Mouse (Mus musculus): ENCODE results near the gene Gm20219. TPM values are rescaled to one million over a fixed set of nuclear protein-coding genes. Genes with fewer than 3 reads are reported as not detected.
A peak's percentile ranks its signal among the peaks of the same experiment; 100 is the strongest.

Gm20219 gene
- 0.35 and 0.40 TPM in 2 replicates for polyA plus RNA-seq (2016; fragmentation: Nextera tagmentation; extraction: Ambion mirVana)

DNA sequence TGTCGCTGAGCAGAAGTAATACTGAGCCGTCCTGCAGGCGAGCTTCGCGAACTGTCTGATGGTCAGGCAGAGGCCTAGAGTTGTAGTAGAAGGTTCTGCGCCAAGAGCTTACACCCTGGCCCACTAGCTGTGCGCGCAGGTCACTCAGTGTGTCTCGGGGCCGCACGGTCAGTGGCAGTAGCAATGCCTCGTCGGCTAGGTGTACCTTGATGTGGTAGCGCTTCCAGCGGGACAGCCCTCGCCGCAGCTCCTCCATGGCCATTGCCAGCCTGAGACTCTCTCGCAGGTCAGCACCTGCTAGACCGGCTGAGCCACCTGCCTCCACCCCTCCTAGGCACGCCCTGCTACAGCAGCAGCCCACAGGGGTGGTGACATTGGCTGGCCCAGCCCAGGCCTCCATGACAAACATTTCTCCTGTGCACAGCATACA lies at the start of gene Gm20219:
Gene Gm20219 (minus strand): TSS at position 266 of the 430 bp plus-strand sequence.
- H3K4me2 ChIP-seq = no peak within 1 kb of the TSS
- peaks cover 4% of the 10 kb centered on the region; the same call in 1 of the 2 replicates for H3K27me3 ChIP-seq (replicated peaks)
- no peak within 1 kb of the TSS for H3K9ac ChIP-seq
- no peak within 1 kb of the TSS for H3K4me3 ChIP-seq
- H3K4me1 ChIP-seq (replicated peaks) = no peaks in the 10 kb centered on the region
- H3K27ac ChIP-seq (ENCODE audit: poor library complexity, severe bottlenecking) = no peak within 1 kb of the TSS
- no peaks in the 10 kb centered on the region for H3K9me3 ChIP-seq (replicated peaks)
- no peak for ATAC-seq (ENCODE audit: insufficient number of reproducible peaks, low FRiP score)
- WGBS = 70% methylated on average over 20 of the region's 20 CpGs
- H3K36me3 ChIP-seq = no peaks in the 10 kb centered on the region

DNA sequence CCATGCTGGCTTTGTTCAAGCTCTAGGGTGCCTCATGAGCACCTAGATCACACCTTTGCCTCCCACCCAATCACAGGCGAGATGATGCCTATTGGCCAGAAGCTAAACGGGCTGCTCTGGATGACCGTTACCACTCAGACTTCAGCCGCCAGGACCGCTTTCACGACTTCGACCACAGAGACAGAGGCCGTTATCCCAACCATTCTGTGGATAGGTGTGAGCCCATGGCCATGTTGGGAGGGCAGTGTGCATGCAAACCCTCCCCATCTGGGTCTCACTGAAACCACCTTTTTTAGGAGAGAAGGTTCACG lies 49.8 kb upstream of the Gm20219 start:
- Histone ChIP-seq H3K27ac (ENCODE audit: poor library complexity, severe bottlenecking) (no peak overlapping the region), H3K4me1 (replicated peaks) (peaks cover 14% of the 10 kb centered on the region), H3K36me3 (peaks cover 88% of the 10 kb centered on the region), H3K4me2 (no peak overlapping the region), H3K27me3 (replicated peaks) (no peaks in the 10 kb centered on the region), H3K9ac (no peak overlapping the region), H3K4me3 (no peak overlapping the region), H3K9me3 (replicated peaks) (no peaks in the 10 kb centered on the region)
- ATAC-seq (ENCODE audit: insufficient number of reproducible peaks, low FRiP score) = no peak
- 89% methylated on average over 9 of the region's 9 CpGs for WGBS

DNA sequence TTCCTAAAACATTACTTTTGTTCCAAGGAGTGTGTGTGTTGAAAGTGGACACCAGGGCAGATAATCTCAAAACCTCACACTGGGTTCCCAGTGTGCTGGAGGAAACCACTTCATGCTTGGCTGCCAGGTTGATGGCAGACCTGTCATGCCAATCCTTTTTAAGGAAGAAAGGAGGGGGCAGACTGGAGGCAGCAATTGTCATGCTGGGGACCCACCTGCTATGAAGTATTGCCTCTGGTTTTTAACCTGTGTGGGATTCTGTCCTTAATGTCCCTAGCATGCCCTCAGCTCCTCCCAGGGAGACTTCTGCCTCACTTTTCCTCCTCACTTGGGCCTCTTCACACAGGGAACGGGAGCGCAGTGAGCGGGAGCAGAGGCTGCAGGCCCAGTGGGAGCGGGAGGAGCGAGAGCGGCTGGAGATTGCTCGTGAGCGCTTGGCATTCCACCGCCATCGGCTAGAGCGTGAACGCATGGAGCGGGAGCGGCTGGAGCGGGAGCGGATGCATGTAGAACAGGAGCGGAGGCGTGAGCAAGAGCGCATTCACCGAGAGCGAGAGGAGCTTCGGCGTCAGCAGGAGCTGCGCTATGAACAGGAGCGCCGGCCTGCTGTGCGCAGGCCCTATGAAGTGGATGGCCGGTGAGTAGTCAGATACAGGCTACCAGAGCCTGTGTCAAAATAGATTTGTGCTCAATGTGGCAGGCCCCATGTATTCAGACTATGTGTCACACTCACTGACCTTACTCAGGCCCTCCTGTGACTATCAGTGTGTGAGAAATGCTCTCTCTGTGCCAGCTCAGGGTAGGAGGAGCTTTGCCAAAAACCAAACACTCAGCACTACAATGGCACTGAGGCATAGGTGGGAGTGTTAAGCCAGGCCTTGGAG lies 49.2 kb upstream of the Gm20219 start:
- H3K27ac ChIP-seq (ENCODE audit: poor library complexity, severe bottlenecking) = no peak overlapping the region
- WGBS = 93% methylated on average over 28 of the region's 28 CpGs
- H3K9ac ChIP-seq = no peak overlapping the region
- H3K4me3 ChIP-seq = no peak overlapping the region
- no peaks in the 10 kb centered on the region for H3K27me3 ChIP-seq (replicated peaks)
- ATAC-seq (ENCODE audit: insufficient number of reproducible peaks, low FRiP score) = no peak
- peaks cover 88% of the 10 kb centered on the region for H3K36me3 ChIP-seq
- no peaks in the 10 kb centered on the region for H3K9me3 ChIP-seq (replicated peaks)
- no peak overlapping the region for H3K4me2 ChIP-seq
- peaks cover 8% of the 10 kb centered on the region for H3K4me1 ChIP-seq (replicated peaks)

DNA sequence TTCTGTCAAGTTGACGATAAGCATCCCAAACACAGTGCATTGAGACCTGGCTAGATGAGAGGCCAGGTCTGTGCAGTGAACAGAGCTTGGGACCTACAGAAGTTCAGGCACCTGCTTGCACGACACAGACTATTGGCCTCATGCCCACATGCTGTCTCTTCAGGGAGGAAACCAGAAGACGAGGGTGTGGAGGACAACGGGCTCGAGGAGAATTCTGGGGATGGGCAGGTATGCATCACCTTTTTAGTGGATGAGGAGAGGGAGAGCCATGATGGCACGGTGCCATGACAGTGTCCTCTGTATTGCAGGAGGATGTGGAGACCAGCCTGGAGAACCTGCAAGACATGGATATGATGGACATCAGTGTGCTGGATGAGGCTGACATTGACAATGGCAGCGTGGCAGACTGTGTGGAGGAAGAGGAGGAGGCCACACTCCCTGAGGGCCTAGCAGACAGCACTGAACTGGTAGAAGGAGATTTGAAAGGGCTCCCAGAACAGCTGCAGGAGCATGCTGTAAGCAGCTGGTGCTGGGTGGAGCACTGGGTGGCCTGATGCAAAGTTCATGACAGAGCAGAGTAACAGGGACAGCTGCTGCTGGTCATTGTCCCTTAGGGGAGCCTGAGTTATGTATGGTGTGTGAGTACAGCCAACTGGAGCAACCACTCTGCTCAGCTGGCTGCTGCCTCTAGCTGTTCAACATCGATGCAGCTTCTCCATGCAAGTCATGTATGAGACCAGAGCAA lies 39.5 kb upstream of the Gm20219 start:
- Histone ChIP-seq H3K36me3 (peaks cover 96% of the 10 kb centered on the region), H3K4me3 (no peak overlapping the region), H3K27ac (ENCODE audit: poor library complexity, severe bottlenecking) (no peak overlapping the region), H3K9ac (no peak overlapping the region), H3K4me2 (no peak overlapping the region), H3K4me1 (replicated peaks) (0 out of 2 replicates have a peak, but pooled peaks cover 4% of the 10 kb centered on the region), H3K27me3 (replicated peaks) (no peaks in the 10 kb centered on the region), H3K9me3 (replicated peaks) (no peaks in the 10 kb centered on the region)
- 88% methylated on average over 8 of the region's 8 CpGs for WGBS
- no peak for ATAC-seq (ENCODE audit: insufficient number of reproducible peaks, low FRiP score)

DNA sequence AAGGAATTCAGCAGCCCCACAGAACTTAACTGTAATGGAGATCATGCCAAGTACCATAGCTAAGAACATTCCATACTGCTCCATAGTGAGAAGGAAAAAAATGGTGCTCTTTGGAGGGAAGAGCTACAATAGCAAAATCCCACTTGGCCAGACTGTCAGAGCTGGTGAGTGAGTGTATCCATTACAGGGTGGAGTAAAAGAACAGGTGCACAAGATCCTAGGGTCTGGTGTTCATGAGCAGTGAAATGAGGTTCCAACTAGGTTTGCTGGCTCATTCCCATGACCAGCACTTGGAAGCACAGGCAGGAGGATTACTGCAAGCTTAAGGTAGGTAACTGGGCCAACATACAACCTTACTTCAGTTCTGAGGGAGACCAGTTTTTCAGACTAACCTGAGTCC lies 38.4 kb upstream of the Gm20219 start:
- no peak overlapping the region for H3K4me3 ChIP-seq
- H3K9ac ChIP-seq = no peak overlapping the region
- H3K4me1 ChIP-seq (replicated peaks) = peaks cover 12% of the 10 kb centered on the region; the same call in 1 of the 2 replicates
- no peaks in the 10 kb centered on the region for H3K9me3 ChIP-seq (replicated peaks)
- no peaks in the 10 kb centered on the region for H3K27me3 ChIP-seq (replicated peaks)
- no peak for ATAC-seq (ENCODE audit: insufficient number of reproducible peaks, low FRiP score)
- H3K27ac ChIP-seq (ENCODE audit: poor library complexity, severe bottlenecking) = no peak overlapping the region
- peaks cover 99% of the 10 kb centered on the region for H3K36me3 ChIP-seq
- no peak overlapping the region for H3K4me2 ChIP-seq

DNA sequence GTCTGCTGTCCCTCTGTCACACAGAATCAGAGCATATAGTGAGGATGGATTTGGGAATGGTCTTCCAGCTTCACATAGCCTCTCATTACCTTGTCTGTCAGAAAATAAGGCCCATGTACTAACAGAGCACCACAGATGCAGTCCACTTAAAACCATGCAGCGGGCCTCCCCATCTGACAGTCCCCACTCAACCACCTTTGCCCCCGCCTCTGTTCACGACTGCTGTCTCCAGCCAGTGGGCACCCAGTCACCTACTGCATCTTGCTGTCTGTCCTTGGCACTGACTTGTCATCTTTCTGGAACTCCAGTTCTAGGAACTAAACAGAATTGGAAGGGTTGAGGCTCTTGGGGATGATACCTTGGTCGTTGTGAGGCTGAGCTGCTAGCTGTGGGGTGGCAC lies 34.7 kb upstream of the Gm20219 start:
- H3K27me3 ChIP-seq (replicated peaks) = no peaks in the 10 kb centered on the region
- 87% methylated on average over 4 of the region's 4 CpGs for WGBS

DNA sequence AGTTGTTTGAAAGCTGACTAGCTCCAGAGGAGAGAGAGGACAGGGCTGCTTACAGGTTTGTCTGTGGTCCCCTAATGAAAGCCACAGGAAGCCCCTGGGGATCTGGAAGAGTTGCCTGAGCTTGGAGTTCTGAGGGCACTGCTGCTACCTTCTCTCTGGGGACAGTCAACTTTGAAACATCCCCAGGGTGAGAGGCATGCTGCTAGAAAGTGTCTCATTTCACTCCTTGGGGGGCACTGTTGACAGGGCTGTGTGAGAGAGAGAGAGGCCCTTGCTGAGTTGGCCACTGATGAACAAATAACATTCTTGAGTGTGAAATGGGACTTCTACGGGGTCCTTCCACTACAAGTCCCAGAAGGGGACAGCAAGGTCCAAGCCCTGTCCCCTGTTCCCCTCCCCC lies 33.6 kb upstream of the Gm20219 start:
- Histone ChIP-seq H3K36me3 (peaks cover 66% of the 10 kb centered on the region), H3K27me3 (replicated peaks) (no peaks in the 10 kb centered on the region), H3K27ac (ENCODE audit: poor library complexity, severe bottlenecking) (no peak overlapping the region), H3K4me1 (replicated peaks) (peaks cover 38% of the 10 kb centered on the region), H3K9me3 (replicated peaks) (no peaks in the 10 kb centered on the region), H3K4me3 (no peak overlapping the region), H3K9ac (peak overlapping the region; percentile 59; the same call in 1 of the 2 replicates), H3K4me2 (no peak overlapping the region)
- WGBS = 79% methylated on average over 1 of the region's 1 CpGs
- ATAC-seq (ENCODE audit: insufficient number of reproducible peaks, low FRiP score) = no peak

More for the DNA sequence above, 34.7 kb upstream of the Gm20219 start:
- peaks cover 78% of the 10 kb centered on the region for H3K36me3 ChIP-seq
- no peak for ATAC-seq (ENCODE audit: insufficient number of reproducible peaks, low FRiP score)
- H3K9ac ChIP-seq = no peak overlapping the region
- H3K4me1 ChIP-seq (replicated peaks) = peaks cover 30% of the 10 kb centered on the region
- no peak overlapping the region for H3K4me3 ChIP-seq
- no peak overlapping the region for H3K4me2 ChIP-seq
- H3K27ac ChIP-seq (ENCODE audit: poor library complexity, severe bottlenecking) = no peak overlapping the region
- no peaks in the 10 kb centered on the region for H3K9me3 ChIP-seq (replicated peaks)

DNA sequence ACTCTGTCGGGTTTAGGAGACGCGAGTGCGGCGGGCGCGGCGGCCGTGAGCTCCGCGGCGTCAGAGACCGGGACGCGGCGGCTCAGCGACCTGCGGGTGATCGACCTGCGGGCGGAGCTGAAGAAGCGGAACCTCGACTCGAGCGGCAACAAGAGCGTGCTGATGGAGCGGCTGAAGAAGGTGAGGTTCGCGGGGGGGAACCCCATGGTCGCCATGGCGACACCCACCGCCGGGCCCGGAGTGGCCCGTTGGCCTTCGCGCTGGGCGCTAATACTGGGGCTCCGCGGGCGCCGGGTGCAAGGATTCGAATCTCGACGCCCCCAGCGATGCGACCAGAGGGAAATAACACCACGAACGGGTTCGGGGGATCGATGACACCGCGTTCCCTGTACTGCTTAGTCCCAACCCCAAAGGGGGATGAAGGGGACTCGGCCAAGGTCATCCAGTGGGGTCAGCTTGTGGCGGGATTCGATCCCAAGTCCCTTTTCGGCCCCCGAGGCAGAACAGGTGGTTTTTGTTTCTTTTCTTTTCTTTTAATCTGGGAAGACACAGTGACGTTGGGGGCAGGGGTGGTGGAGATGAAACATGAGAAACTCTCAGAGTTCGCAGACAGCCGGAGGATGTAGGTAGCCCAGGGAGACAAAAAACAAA lies 31.1 kb upstream of the Gm20219 start:
- no peaks in the 10 kb centered on the region for H3K27me3 ChIP-seq (replicated peaks)
- H3K27ac ChIP-seq (ENCODE audit: poor library complexity, severe bottlenecking) = peak overlapping the region; percentile 97
- peak overlapping the region; percentile 88 for H3K4me3 ChIP-seq
- peaks cover 66% of the 10 kb centered on the region for H3K36me3 ChIP-seq
- peak overlapping the region; percentile 90 for H3K9ac ChIP-seq
- H3K9me3 ChIP-seq (replicated peaks) = no peaks in the 10 kb centered on the region
- H3K4me1 ChIP-seq (replicated peaks) = peaks cover 53% of the 10 kb centered on the region
- 0 out of 2 replicates have a peak, but pooled peaks have one; percentile 24 for ATAC-seq (ENCODE audit: insufficient number of reproducible peaks, low FRiP score)
- WGBS = under 1% methylated on average over 61 of the region's 61 CpGs
- H3K4me2 ChIP-seq = peak overlapping the region; percentile 84

DNA sequence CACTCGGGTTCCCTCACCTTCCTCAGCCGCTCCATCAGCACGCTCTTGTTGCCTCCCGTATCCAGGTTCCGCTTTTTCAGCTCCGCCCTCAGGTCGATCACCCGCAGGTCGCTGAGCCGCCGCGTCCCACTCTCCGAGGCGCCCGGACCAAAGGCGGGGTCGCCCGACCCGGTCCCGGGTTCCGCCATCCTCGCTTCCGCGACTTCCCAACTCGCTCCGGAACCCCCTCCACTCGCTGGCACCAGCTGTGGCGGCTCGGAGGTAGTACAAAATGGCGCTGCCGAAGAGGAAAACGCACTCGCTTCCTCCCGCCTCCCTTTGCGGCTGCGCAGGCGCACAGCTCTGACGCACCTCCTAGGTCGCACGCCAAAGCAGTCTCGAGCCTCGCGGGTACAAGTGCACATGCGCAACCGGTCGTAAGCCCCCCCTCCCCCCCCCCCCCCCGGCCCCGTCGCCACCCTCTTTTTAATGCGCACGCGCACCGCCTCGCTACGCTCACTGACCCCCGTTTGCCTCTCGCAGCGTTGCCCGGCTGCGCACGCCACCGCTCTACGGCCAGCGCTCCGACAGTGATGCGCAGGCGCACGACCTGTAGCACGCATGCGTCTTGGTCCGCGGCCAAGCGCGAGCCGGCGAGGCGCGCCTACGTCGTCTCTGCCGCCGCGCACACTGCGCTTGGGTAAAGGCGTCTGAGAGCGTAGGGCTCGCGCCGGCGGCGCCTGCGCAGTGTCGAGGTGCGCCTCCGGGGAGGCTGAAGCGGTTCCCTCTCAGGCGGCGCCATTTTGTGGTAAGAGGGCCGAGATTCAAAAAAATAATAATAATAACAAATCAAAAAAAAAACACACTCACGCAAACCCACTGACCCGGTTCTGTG lies 30.3 kb upstream of the Gm20219 start, which contains the start of the genes Safb2 and Safb:
Gene Safb2 (minus strand): TSS at position 329 of the 874 bp plus-strand sequence.
Gene Safb (plus strand): TSS at position 569 of the 874 bp plus-strand sequence.
- Histone ChIP-seq H3K4me3 (peak within 1 kb of the TSS; percentile 88), H3K27ac (ENCODE audit: poor library complexity, severe bottlenecking) (peak within 1 kb of the TSS; percentile 97), H3K27me3 (replicated peaks) (no peaks in the 10 kb centered on the region), H3K4me1 (replicated peaks) (peaks cover 53% of the 10 kb centered on the region), H3K4me2 (peak within 1 kb of the TSS; percentile 84), H3K9ac (peak within 1 kb of the TSS; percentile 92), H3K36me3 (peaks cover 66% of the 10 kb centered on the region), H3K9me3 (replicated peaks) (no peaks in the 10 kb centered on the region)
- WGBS = 0% methylated on average over 86 of the region's 101 CpGs
- peak; percentile 95 for ATAC-seq (ENCODE audit: insufficient number of reproducible peaks, low FRiP score)

DNA sequence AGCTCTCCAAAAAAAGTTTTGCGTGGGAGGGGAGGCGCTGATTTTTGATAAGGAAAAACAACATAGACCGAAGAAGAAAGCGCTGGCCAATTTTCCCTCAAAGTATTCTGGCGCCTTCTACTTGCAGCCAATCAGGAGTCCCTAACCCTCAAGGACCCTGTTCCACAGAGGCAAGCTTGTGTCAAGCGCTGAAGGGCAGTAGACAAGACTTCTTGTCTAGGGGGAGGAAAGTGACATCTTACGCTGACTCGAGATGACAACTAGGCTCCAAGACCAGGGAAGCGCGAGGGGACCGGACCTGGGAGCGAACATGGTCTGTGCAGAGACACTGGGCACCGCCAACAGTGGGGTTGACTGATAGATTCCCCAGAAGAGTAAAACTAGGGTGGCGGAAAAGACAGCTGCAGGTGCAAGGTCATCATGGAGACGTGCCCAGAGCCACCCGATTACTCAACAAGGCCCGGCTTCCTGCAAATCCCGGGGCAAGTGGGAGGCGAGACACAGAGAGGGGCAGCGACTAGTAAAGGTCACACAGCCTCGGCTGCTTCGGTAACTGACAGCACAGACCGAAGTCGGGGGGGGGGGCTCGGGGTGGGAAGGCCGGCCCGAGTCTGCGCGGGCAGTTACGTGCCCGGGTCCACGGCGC lies 29.5 kb upstream of the Gm20219 start:
- peak overlapping the region; percentile 92 for H3K9ac ChIP-seq
- peak overlapping the region; percentile 97 for H3K27ac ChIP-seq (ENCODE audit: poor library complexity, severe bottlenecking)
- H3K9me3 ChIP-seq (replicated peaks) = no peaks in the 10 kb centered on the region
- H3K27me3 ChIP-seq (replicated peaks) = no peaks in the 10 kb centered on the region
- WGBS = under 1% methylated on average over 33 of the region's 33 CpGs
- peak overlapping the region; percentile 77 for H3K4me2 ChIP-seq
- H3K4me1 ChIP-seq (replicated peaks) = peaks cover 53% of the 10 kb centered on the region
- H3K4me3 ChIP-seq = peak overlapping the region; percentile 88
- peaks cover 66% of the 10 kb centered on the region for H3K36me3 ChIP-seq
- ATAC-seq (ENCODE audit: insufficient number of reproducible peaks, low FRiP score) = no peak; the same call in 1 of the 2 replicates

All from heart, embryonic 12.5 days (tissue).